Mouse (Mus musculus) myocyte (in vitro differentiated cells): ENCODE data around the gene Mad1l1. TPM values are rescaled to one million over a fixed set of nuclear protein-coding genes. Genes with fewer than 3 reads are reported as not detected.

Experiments
- H3K27me3 ChIP-seq: one replicate; pipeline ENCODE4 v1.6.1; 2011; ENCODE audit not compliant: control insufficient read depth, insufficient read depth, insufficient read length
- H3K36me3 ChIP-seq: one replicate; pipeline ENCODE4 v1.6.1; 2011; ENCODE audit not compliant: control insufficient read depth, insufficient read depth
- H3K4me2 ChIP-seq: one replicate; pipeline ENCODE4 v1.6.1; 2011; ENCODE audit warnings: low read depth, control low read depth
- H3K4me3 ChIP-seq: one replicate; pipeline ENCODE4 v1.5.1; 2011; ENCODE audit warnings: mild to moderate bottlenecking, control low read depth, moderate library complexity
- H3K79me2 ChIP-seq: one replicate; pipeline ENCODE4 v1.6.1; 2011; ENCODE audit not compliant: control insufficient read depth, insufficient read depth
- H3ac ChIP-seq: one replicate; pipeline ENCODE4 v1.6.1; 2011; ENCODE audit not compliant: control insufficient read depth, insufficient read length
- CEBPB ChIP-seq: IDR thresholded peaks from 2 replicates; pipeline ENCODE4 v1.6.1; 2011; ENCODE audit warnings: mild to moderate bottlenecking, moderate library complexity; ENCODE audit not compliant: poor library complexity, insufficient read depth, severe bottlenecking
- E2F4 ChIP-seq: IDR thresholded peaks from one replicate; pipeline ENCODE4 v1.6.1; 2011; ENCODE audit warnings: mild to moderate bottlenecking, control low read depth, moderate library complexity; ENCODE audit not compliant: insufficient read depth
- MAX ChIP-seq: IDR thresholded peaks from one replicate; pipeline ENCODE4 v1.6.1; 2011; ENCODE audit warnings: low read depth, mild to moderate bottlenecking, control low read depth
- MYOD1 ChIP-seq, 3 experiments: IDR thresholded peaks; one replicate each; pipeline ENCODE4 v1.6.1; 2011; ENCODE audit warnings: control low read depth in 2 of 3, low read depth in 2 of 3, mild to moderate bottlenecking in 2 of 3, moderate library complexity in 1 of 3; ENCODE audit not compliant: insufficient read length in 2 of 3, control insufficient read depth in 1 of 3
- MYOG ChIP-seq, 3 experiments: IDR thresholded peaks; one replicate each; pipeline ENCODE4 v1.6.1; 2011; ENCODE audit warnings: control low read depth in 2 of 3, low read depth in 2 of 3, mild to moderate bottlenecking in 2 of 3; ENCODE audit not compliant: insufficient read length in 2 of 3, control insufficient read depth in 1 of 3, insufficient read depth in 1 of 3
- POLR2A ChIP-seq: IDR thresholded peaks from one replicate; pipeline ENCODE4 v1.6.1; 2011; ENCODE audit warnings: low read depth, mild to moderate bottlenecking, control low read depth, moderate library complexity; ENCODE audit not compliant: insufficient read length
- POLR2AphosphoS2 ChIP-seq: IDR thresholded peaks from one replicate; pipeline ENCODE4 v1.6.1; 2011; ENCODE audit warnings: low read depth, control low read depth; ENCODE audit not compliant: insufficient read length
- REST ChIP-seq: IDR thresholded peaks from one replicate; pipeline ENCODE4 v1.6.1; 2011; ENCODE audit warnings: mild to moderate bottlenecking, control low read depth, moderate library complexity; ENCODE audit not compliant: insufficient read depth, insufficient read length
- SRF ChIP-seq: IDR thresholded peaks from one replicate; pipeline ENCODE4 v1.6.1; 2011; ENCODE audit warnings: low read depth; ENCODE audit not compliant: control insufficient read depth, insufficient read length
- TCF12 ChIP-seq: IDR thresholded peaks from one replicate; pipeline ENCODE4 v1.6.1; 2011; ENCODE audit warnings: mild to moderate bottlenecking, control low read depth; ENCODE audit not compliant: poor library complexity, insufficient read depth, severe bottlenecking
- TCF3 ChIP-seq: IDR thresholded peaks from one replicate; pipeline ENCODE4 v1.6.1; 2011; ENCODE audit warnings: low read depth, control low read depth; ENCODE audit not compliant: insufficient read length
- USF1 ChIP-seq: IDR thresholded peaks from one replicate; pipeline ENCODE4 v1.6.1; 2011; ENCODE audit warnings: low read depth, mild to moderate bottlenecking, control low read depth, moderate library complexity
- polyA plus RNA-seq: library from polyadenylated mRNA; unstranded; fragments of >200 nt; fragmentation: generic; extraction: Trizol; gene quantifications from one replicate; pipeline ENCODE4 v1.2.1, GENCODE M21; 2012; ENCODE audit warnings: missing spikeins

The Mad1l1 gene
- polyA plus RNA-seq, 1 experiment, result 35.6 TPM

- no peak overlapping the region for H3K4me3 ChIP-seq
- H3K27me3 ChIP-seq, result no peaks in the 10 kb centered on the region
- no peaks in the 10 kb centered on the region for H3K79me2 ChIP-seq
- H3ac ChIP-seq, result no peak overlapping the region
- TF ChIP-seq USF1 (no peak), MYOG (IDR thresholded peaks at IDR 0.05; ENCODE audit: control insufficient read depth in 1 of 3, insufficient read depth in 1 of 3, insufficient read length in 2 of 3, low read depth in 2 of 3) (no peak), POLR2AphosphoS2 (no peak), TCF3 (no peak), SRF (no peak), TCF12 (no peak), MAX (no peak), CEBPB (no peak), E2F4 (no peak), MYOD1 (IDR thresholded peaks at IDR 0.05; ENCODE audit: control insufficient read depth in 1 of 3, insufficient read length in 2 of 3, low read depth in 2 of 3) (no peak), REST (no peak), POLR2A (no peak)
- H3K36me3 ChIP-seq, result no peaks in the 10 kb centered on the region
- no peak overlapping the region for H3K4me2 ChIP-seq
Observed at GRCm38 (mm10) chr5:140174814-140175490, 146.4 kb downstream of the Mad1l1 start.

- no peak overlapping the region for H3K4me2 ChIP-seq
- H3ac ChIP-seq, result no peak overlapping the region
- TF ChIP-seq MYOD1 (IDR thresholded peaks at IDR 0.05; ENCODE audit: control insufficient read depth in 1 of 3, insufficient read length in 2 of 3, low read depth in 2 of 3) (no peak), TCF3 (no peak)
- no peaks in the 10 kb centered on the region for H3K36me3 ChIP-seq
- H3K4me3 ChIP-seq, result no peak overlapping the region
- H3K27me3 ChIP-seq, result no peaks in the 10 kb centered on the region
- H3K79me2 ChIP-seq, result no peaks in the 10 kb centered on the region
Observed at GRCm38 (mm10) chr5:140174066-140174465, 147.3 kb downstream of the Mad1l1 start.

GRCm38 (mm10) chr5:140173181-140173580 is 148.2 kb downstream of the Mad1l1 start:
- H3K4me3 ChIP-seq, result no peak overlapping the region
- H3K27me3 ChIP-seq, result no peaks in the 10 kb centered on the region
- no peak overlapping the region for H3ac ChIP-seq
- H3K36me3 ChIP-seq, result no peaks in the 10 kb centered on the region
- H3K4me2 ChIP-seq, result no peak overlapping the region
- TF ChIP-seq CEBPB (no peak), USF1 (no peak), MAX (no peak), REST (no peak), POLR2AphosphoS2 (no peak)
- no peaks in the 10 kb centered on the region for H3K79me2 ChIP-seq

- Histone ChIP-seq H3K27me3 (no peaks in the 10 kb centered on the region), H3K4me2 (no peak overlapping the region), H3K4me3 (no peak overlapping the region), H3ac (no peak overlapping the region), H3K36me3 (no peaks in the 10 kb centered on the region), H3K79me2 (no peaks in the 10 kb centered on the region)
- TF ChIP-seq SRF, result no peak
- no peak for TF ChIP-seq MYOD1 (IDR thresholded peaks at IDR 0.05; ENCODE audit: control insufficient read depth in 1 of 3, insufficient read length in 2 of 3, low read depth in 2 of 3)
- TF ChIP-seq TCF12, result no peak
- no peak for TF ChIP-seq TCF3
- TF ChIP-seq CEBPB, result no peak
- no peak for TF ChIP-seq USF1
- TF ChIP-seq MYOG (IDR thresholded peaks at IDR 0.05; ENCODE audit: control insufficient read depth in 1 of 3, insufficient read depth in 1 of 3, insufficient read length in 2 of 3, low read depth in 2 of 3), result no peak
- no peak for TF ChIP-seq E2F4
- TF ChIP-seq POLR2A, result no peak
- no peak for TF ChIP-seq POLR2AphosphoS2
- no peak for TF ChIP-seq MAX
- no peak for TF ChIP-seq REST
Observed at GRCm38 (mm10) chr5:140171710-140172109, 149.6 kb downstream of the Mad1l1 start.

- TF ChIP-seq E2F4 (no peak), CEBPB (no peak), SRF (no peak), MYOD1 (IDR thresholded peaks at IDR 0.05; ENCODE audit: control insufficient read depth in 1 of 3, insufficient read length in 2 of 3, low read depth in 2 of 3) (no peak)
- Histone ChIP-seq H3ac (no peak overlapping the region), H3K4me3 (no peak overlapping the region), H3K27me3 (no peaks in the 10 kb centered on the region), H3K36me3 (no peaks in the 10 kb centered on the region), H3K4me2 (no peak overlapping the region), H3K79me2 (no peaks in the 10 kb centered on the region)
Observed at GRCm38 (mm10) chr5:140167531-140167930, 153.8 kb downstream of the Mad1l1 start.
